Mouse (Mus musculus) fibroblast of lung, adult 2 months (primary cell): ENCODE measurements around the gene C330021F23Rik.
"Not testable (repeated sequence)": the region's sequence is repeated elsewhere in the genome, so short reads cannot be mapped to it uniquely, and the experiment has no call there.

Source experiments
- DNase-seq: peaks from one replicate; pipeline ENCODE4 v3.0.0-alpha.2; 2011; ENCODE audit warnings: low read depth

The C330021F23Rik gene

GRCm38 (mm10) chr8:3567641-3568371 is at the start of gene C330021F23Rik:
Gene C330021F23Rik, plus strand, starts transcription at chr8:3567990.
- DNase-seq, result no peak

GRCm38 (mm10) chr8:3522007-3522697 is 45.6 kb upstream of the C330021F23Rik start:
- DNase-seq, result no peak

GRCm38 (mm10) chr8:3530816-3531215 is 37.0 kb upstream of the C330021F23Rik start:
- DNase-seq, result no peak

- no peak for DNase-seq
Measured at GRCm38 (mm10) chr8:3531936-3532335, 35.9 kb upstream of the C330021F23Rik start.

- DNase-seq, result no peak
Measured at GRCm38 (mm10) chr8:3536053-3536841, 31.5 kb upstream of the C330021F23Rik start.

GRCm38 (mm10) chr8:3536940-3537339 is 30.9 kb upstream of the C330021F23Rik start:
- no peak for DNase-seq

- DNase-seq, result no peak
Measured at GRCm38 (mm10) chr8:3537666-3538065, 30.1 kb upstream of the C330021F23Rik start.

- no peak for DNase-seq
Measured at GRCm38 (mm10) chr8:3539146-3539545, 28.6 kb upstream of the C330021F23Rik start.

- DNase-seq, result no peak
Measured at GRCm38 (mm10) chr8:3540076-3540475, 27.7 kb upstream of the C330021F23Rik start.

GRCm38 (mm10) chr8:3546511-3546910 is 21.3 kb upstream of the C330021F23Rik start:
- DNase-seq, result no peak

GRCm38 (mm10) chr8:3552240-3552639 is 15.6 kb upstream of the C330021F23Rik start:
- DNase-seq, result no peak

GRCm38 (mm10) chr8:3556114-3556513 is 11.7 kb upstream of the C330021F23Rik start:
- no peak for DNase-seq

- DNase-seq, result no peak
Measured at GRCm38 (mm10) chr8:3568378-3568777, 588 bp downstream of the C330021F23Rik start.

- DNase-seq, result no peak
Measured at GRCm38 (mm10) chr8:3569784-3570183, 2.0 kb downstream of the C330021F23Rik start.

- no peak for DNase-seq
Measured at GRCm38 (mm10) chr8:3574546-3574945, 6.8 kb downstream of the C330021F23Rik start.

GRCm38 (mm10) chr8:3576211-3576960 is 8.6 kb downstream of the C330021F23Rik start:
- no peak for DNase-seq

GRCm38 (mm10) chr8:3579390-3580364 is 11.9 kb downstream of the C330021F23Rik start:
- DNase-seq, result no peak

- not testable (repeated sequence) for DNase-seq
Measured at GRCm38 (mm10) chr8:3581961-3582360, 14.2 kb downstream of the C330021F23Rik start.

- no peak for DNase-seq
Measured at GRCm38 (mm10) chr8:3586452-3586851, 18.7 kb downstream of the C330021F23Rik start.

- no peak for DNase-seq
Measured at GRCm38 (mm10) chr8:3586993-3587390, 19.2 kb downstream of the C330021F23Rik start, which contains the start of gene Camsap3. Gene Camsap3, plus strand, starts transcription at chr8:3587293.
